Mouse (Mus musculus) thymus, adult 2 months (tissue): Measurements from ENCODE around the gene Ap1m2. TPM values are rescaled to one million over a fixed set of nuclear protein-coding genes. Genes with fewer than 3 reads are reported as not detected.

Experiments used
- DNase-seq: peaks from one replicate; pipeline ENCODE4 v3.0.0; 2021
- H3K27ac ChIP-seq: fragments of 200-500 bp; 2 replicates; pipeline ENCODE4 v1.5.1; 2012; ENCODE audit warnings: low read length, control low read depth; ENCODE audit not compliant: control insufficient read depth, insufficient read depth
- H3K27me3 ChIP-seq: fragments of 200-500 bp; 2 replicates; pipeline ENCODE4 v1.6.1; 2012; ENCODE audit warnings: mild to moderate bottlenecking, low read length, moderate library complexity, mixed read lengths; ENCODE audit not compliant: control insufficient read depth, insufficient read depth
- H3K36me3 ChIP-seq: fragments of 200-500 bp; 2 replicates; pipeline ENCODE4 v1.6.1; 2012; ENCODE audit warnings: mild to moderate bottlenecking, low read length, moderate library complexity; ENCODE audit not compliant: control insufficient read depth, insufficient read depth
- H3K4me1 ChIP-seq: fragments of 200-500 bp; replicated peaks from 2 replicates; pipeline ENCODE4 v1.6.1; 2012; ENCODE audit warnings: low read length; ENCODE audit not compliant: control insufficient read depth, insufficient read depth
- H3K4me3 ChIP-seq: fragments of 200-500 bp; 2 replicates; pipeline ENCODE4 v1.5.1; 2012; ENCODE audit warnings: mild to moderate bottlenecking, low read length, control low read depth, moderate library complexity; ENCODE audit not compliant: control insufficient read depth, insufficient read depth
- CTCF ChIP-seq: fragments of 200-500 bp; IDR thresholded peaks from 2 replicates; pipeline ENCODE4 v1.5.1; 2012; ENCODE audit warnings: mild to moderate bottlenecking, control low read depth, low read length, moderate library complexity, borderline replicate concordance; ENCODE audit not compliant: control insufficient read depth, poor library complexity, insufficient read depth; ENCODE audit errors: extremely low read depth
- POLR2A ChIP-seq: fragments of 200-500 bp; IDR thresholded peaks from 2 replicates; pipeline ENCODE4 v1.6.1; 2012; ENCODE audit warnings: mild to moderate bottlenecking, low read length, control low read depth, moderate library complexity; ENCODE audit not compliant: control insufficient read depth, poor library complexity, insufficient read depth; ENCODE audit errors: extremely low read depth
- WGBS: fragments of 180-500 bp; shearing (Covaris S2); methylation state at CpG from one replicate; pipeline ENCODE4 v1.1.7; 2018; 5-methylcytosine and 5-hydroxymethylcytosine counted together
- polyA plus RNA-seq: library from polyadenylated mRNA; depleted of rRNA; stranded (reverse); fragments of >200 nt; gene quantifications from 2 replicates; pipeline ENCODE4 v1.2.3, GENCODE M21; 2012

Gene Ap1m2
- polyA plus RNA-seq, 1 experiment: 11.1 TPM

- peak; percentile 66; the same call in 1 of the 2 replicates for TF ChIP-seq CTCF
- TF ChIP-seq POLR2A: peak; percentile 95
- under 1% methylated on average over 51 of the region's 51 CpGs for WGBS
- DNase-seq: peak; percentile 100
- H3K27ac ChIP-seq: peak within 1 kb of the TSS; percentile 72
- no peaks in the 10 kb centered on the region for H3K36me3 ChIP-seq
- no peaks in the 10 kb centered on the region for H3K27me3 ChIP-seq
- peak within 1 kb of the TSS; percentile 85 for H3K4me3 ChIP-seq
- peaks cover 17% of the 10 kb centered on the region for H3K4me1 ChIP-seq
These were observed 20.9 kb downstream of the Ap1m2 start, which contains the start of gene Cdkn2d for GRCm38 (mm10) chr9:21291022-21291787. Gene Cdkn2d (minus strand): TSS chr9:21291407.

- Histone ChIP-seq H3K27ac (peak overlapping the region; percentile 72), H3K4me3 (peak overlapping the region; percentile 85), H3K36me3 (no peaks in the 10 kb centered on the region), H3K27me3 (no peaks in the 10 kb centered on the region), H3K4me1 (peaks cover 17% of the 10 kb centered on the region)
- no peak for TF ChIP-seq CTCF
- no peak for DNase-seq
- under 1% methylated on average over 20 of the region's 20 CpGs for WGBS
These were observed 21.5 kb downstream of the Ap1m2 start for GRCm38 (mm10) chr9:21290589-21290988.

GRCm38 (mm10) chr9:21289337-21289671 lies 22.8 kb downstream of the Ap1m2 start:
- Histone ChIP-seq H3K4me1 (peaks cover 17% of the 10 kb centered on the region), H3K4me3 (peak overlapping the region; percentile 40), H3K36me3 (no peaks in the 10 kb centered on the region; the same call in 1 of the 2 replicates), H3K27me3 (no peaks in the 10 kb centered on the region), H3K27ac (peak overlapping the region; percentile 87)
- TF ChIP-seq CTCF (no peak), POLR2A (no peak)
- WGBS: 83% methylated on average over 2 of the region's 2 CpGs
- DNase-seq: no peak

GRCm38 (mm10) chr9:21288404-21289336 lies 23.5 kb downstream of the Ap1m2 start:
- Histone ChIP-seq H3K27ac (peak overlapping the region; percentile 87), H3K4me3 (peak overlapping the region; percentile 84), H3K36me3 (peaks cover 2% of the 10 kb centered on the region; the same call in 1 of the 2 replicates), H3K4me1 (peaks cover 17% of the 10 kb centered on the region), H3K27me3 (no peaks in the 10 kb centered on the region)
- TF ChIP-seq POLR2A (no peak), CTCF (no peak)
- 57% methylated on average over 13 of the region's 13 CpGs for WGBS
- peak; percentile 63 for DNase-seq

- DNase-seq: peak; percentile 99
- H3K27me3 ChIP-seq: no peaks in the 10 kb centered on the region
- peaks cover 4% of the 10 kb centered on the region; the same call in 1 of the 2 replicates for H3K36me3 ChIP-seq
- TF ChIP-seq CTCF (peak; percentile 48; the same call in 1 of the 2 replicates), POLR2A (peak; percentile 93)
- H3K4me3 ChIP-seq: peak within 1 kb of the TSS; percentile 84
- H3K4me1 ChIP-seq: peaks cover 17% of the 10 kb centered on the region
- under 1% methylated on average over 59 of the region's 59 CpGs for WGBS
- H3K27ac ChIP-seq: peak within 1 kb of the TSS; percentile 87
These were observed 24.4 kb downstream of the Ap1m2 start, which contains the start of gene Kri1 for GRCm38 (mm10) chr9:21287571-21288402. Gene Kri1 (minus strand): TSS chr9:21287969.

- Histone ChIP-seq H3K4me3 (no peak overlapping the region), H3K36me3 (peaks cover 9% of the 10 kb centered on the region), H3K4me1 (peaks cover 15% of the 10 kb centered on the region), H3K27ac (no peak overlapping the region), H3K27me3 (no peaks in the 10 kb centered on the region)
- WGBS: 0% methylated on average over 3 of the region's 3 CpGs
- DNase-seq: no peak
- TF ChIP-seq CTCF (no peak), POLR2A (no peak)
These were observed 25.4 kb downstream of the Ap1m2 start for GRCm38 (mm10) chr9:21286753-21287152.
